Mouse (Mus musculus) 3134 (cell line): ENCODE data around the gene Olfr1360.

Experiments used
- DNase-seq: peaks from one replicate; pipeline ENCODE4 v3.0.0-alpha.2; 2011; ENCODE audit warnings: low spot score; ENCODE audit not compliant: insufficient read length; ENCODE audit errors: extremely low read depth

Olfr1360 gene

DNA sequence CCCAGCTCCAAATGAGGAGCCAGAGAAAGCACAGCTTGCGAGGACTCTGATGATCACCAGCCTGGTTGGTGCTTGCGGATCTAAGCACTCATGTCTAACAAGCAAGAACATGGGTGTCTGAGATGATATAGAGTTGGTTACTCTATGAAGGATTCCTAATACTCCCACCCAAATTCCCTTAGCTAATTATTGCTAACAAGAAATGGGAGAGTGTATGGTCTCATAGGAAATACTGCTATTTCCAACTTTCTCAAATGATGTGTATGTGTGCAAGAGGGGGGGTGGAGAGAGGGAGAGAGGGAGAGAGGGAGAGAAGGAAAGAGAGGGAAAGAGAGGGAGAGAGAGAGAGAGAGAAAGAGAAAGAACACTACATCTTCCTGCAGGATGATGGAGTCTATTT is 13.9 kb downstream of the Olfr1360 start, which contains the start of gene Olfr1361:
Gene Olfr1361 (minus strand): TSS at position 101 of the 400 bp plus-strand sequence.
- no peak for DNase-seq

DNA sequence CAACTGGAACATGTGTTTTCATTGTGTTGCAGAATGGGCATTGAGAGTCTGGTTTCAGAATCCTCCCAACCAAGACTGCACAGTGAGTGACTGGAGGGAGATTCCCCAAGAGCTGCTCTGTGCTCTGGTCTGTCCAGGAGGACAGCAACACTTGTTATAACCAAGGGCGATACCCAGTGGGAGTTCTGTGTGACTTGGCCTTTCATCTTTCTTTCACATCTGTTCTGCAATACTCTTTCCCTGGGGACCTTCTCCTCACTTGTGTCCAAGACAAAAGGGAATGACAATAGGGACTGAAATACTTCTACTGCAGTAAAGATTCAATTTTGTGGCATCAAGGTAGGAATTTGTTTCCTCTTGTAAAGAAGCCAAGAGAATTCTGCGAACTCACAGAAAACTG is 34.8 kb downstream of the Olfr1360 start, which contains the start of gene Olfr11:
Gene Olfr11 (minus strand): TSS at position 101 of the 400 bp plus-strand sequence.
- no peak for DNase-seq
